Mouse (Mus musculus) testis, adult 2 months (tissue): Measurements from ENCODE around the gene Mettl16.

Source experiments
- CTCF ChIP-seq: fragments of 200-500 bp; IDR thresholded peaks from 2 replicates; pipeline ENCODE4 v1.5.1; 2012; ENCODE audit warnings: low read depth, mild to moderate bottlenecking, inconsistent platforms, low read length, moderate library complexity; ENCODE audit not compliant: control insufficient read depth, insufficient read depth, insufficient replicate concordance
- POLR2A ChIP-seq: fragments of 200-500 bp; IDR thresholded peaks from 2 replicates; pipeline ENCODE4 v1.6.1; 2012; ENCODE audit warnings: low read depth, mild to moderate bottlenecking, inconsistent platforms, low read length, moderate library complexity; ENCODE audit not compliant: control insufficient read depth

GRCm38 (mm10) chr11:74800658-74801057 is 30.0 kb downstream of the Mettl16 start:
- TF ChIP-seq CTCF (no peak), POLR2A (no peak)
